Mouse (Mus musculus): ENCODE measurements around the gene Ndufaf1.

The Ndufaf1 gene

GRCm38 (mm10) chr2:119662220-119663182 is at the start of gene Ndufaf1:
TSS of gene Ndufaf1 (minus strand) at chr2:119662827.
- peaks cover 21% of the 10 kb centered on the region for H3K4me1 ChIP-seq (replicated peaks; ENCODE audit: low read depth, low read length)
- H3K27me3 ChIP-seq (ENCODE audit: insufficient read depth, low read length), result no peaks in the 10 kb centered on the region
- TF ChIP-seq CTCF (conservative IDR thresholded peaks at IDR 0.05; ENCODE audit: low read length), result no peak
- TF ChIP-seq NANOG (IDR thresholded peaks at IDR 0.05; ENCODE audit: borderline replicate concordance, low read length), result no peak
- 0 out of 2 replicates have a peak, but pooled peaks have one; percentile 21 for TF ChIP-seq POU5F1 (IDR thresholded peaks at IDR 0.05; ENCODE audit: borderline replicate concordance, low read length)
- H3K4me3 ChIP-seq (replicated peaks; ENCODE audit: low read length), result peak within 1 kb of the TSS; percentile 91
- no peaks in the 10 kb centered on the region for H3K9me3 ChIP-seq (ENCODE audit: low read length)
- peaks cover 32% of the 10 kb centered on the region for H3K36me3 ChIP-seq (ENCODE audit: insufficient read depth, low read length)

GRCm38 (mm10) chr2:119710011-119710410 is 47.4 kb upstream of the Ndufaf1 start:
- no peaks in the 10 kb centered on the region for H3K9me3 ChIP-seq (ENCODE audit: low read length)
- H3K4me3 ChIP-seq (replicated peaks; ENCODE audit: low read length), result no peak overlapping the region
- no peaks in the 10 kb centered on the region for H3K27me3 ChIP-seq (ENCODE audit: insufficient read depth, low read length)
- peaks cover 56% of the 10 kb centered on the region for H3K36me3 ChIP-seq (ENCODE audit: insufficient read depth, low read length)
- peaks cover 44% of the 10 kb centered on the region for H3K4me1 ChIP-seq (replicated peaks; ENCODE audit: low read depth, low read length)
- TF ChIP-seq NANOG (IDR thresholded peaks at IDR 0.05; ENCODE audit: borderline replicate concordance, low read length) (no peak), CTCF (conservative IDR thresholded peaks at IDR 0.05; ENCODE audit: low read length) (no peak), POU5F1 (IDR thresholded peaks at IDR 0.05; ENCODE audit: borderline replicate concordance, low read length) (no peak)

- Histone ChIP-seq H3K36me3 (ENCODE audit: insufficient read depth, low read length) (peaks cover 53% of the 10 kb centered on the region), H3K4me3 (replicated peaks; ENCODE audit: low read length) (no peak overlapping the region), H3K9me3 (ENCODE audit: low read length) (no peaks in the 10 kb centered on the region), H3K27me3 (ENCODE audit: insufficient read depth, low read length) (no peaks in the 10 kb centered on the region), H3K4me1 (replicated peaks; ENCODE audit: low read depth, low read length) (peaks cover 53% of the 10 kb centered on the region)
- peak; percentile 84; the same call in 1 of the 2 replicates for TF ChIP-seq NANOG (IDR thresholded peaks at IDR 0.05; ENCODE audit: borderline replicate concordance, low read length)
- no peak for TF ChIP-seq POU5F1 (IDR thresholded peaks at IDR 0.05; ENCODE audit: borderline replicate concordance, low read length)
- no peak for TF ChIP-seq CTCF (conservative IDR thresholded peaks at IDR 0.05; ENCODE audit: low read length)
Observed at GRCm38 (mm10) chr2:119707676-119708075, 45.0 kb upstream of the Ndufaf1 start.

GRCm38 (mm10) chr2:119703171-119703570 is 40.5 kb upstream of the Ndufaf1 start:
- Histone ChIP-seq H3K4me1 (replicated peaks; ENCODE audit: low read depth, low read length) (peaks cover 36% of the 10 kb centered on the region), H3K4me3 (replicated peaks; ENCODE audit: low read length) (no peak overlapping the region), H3K27me3 (ENCODE audit: insufficient read depth, low read length) (no peaks in the 10 kb centered on the region), H3K9me3 (ENCODE audit: low read length) (no peaks in the 10 kb centered on the region), H3K36me3 (ENCODE audit: insufficient read depth, low read length) (peaks cover 55% of the 10 kb centered on the region)
- no peak for TF ChIP-seq POU5F1 (IDR thresholded peaks at IDR 0.05; ENCODE audit: borderline replicate concordance, low read length)
- no peak for TF ChIP-seq CTCF (conservative IDR thresholded peaks at IDR 0.05; ENCODE audit: low read length)
- TF ChIP-seq NANOG (IDR thresholded peaks at IDR 0.05; ENCODE audit: borderline replicate concordance, low read length), result no peak

- Histone ChIP-seq H3K4me1 (replicated peaks; ENCODE audit: low read depth, low read length) (peaks cover 14% of the 10 kb centered on the region), H3K4me3 (replicated peaks; ENCODE audit: low read length) (no peak overlapping the region), H3K9me3 (ENCODE audit: low read length) (no peaks in the 10 kb centered on the region), H3K27me3 (ENCODE audit: insufficient read depth, low read length) (no peaks in the 10 kb centered on the region), H3K36me3 (ENCODE audit: insufficient read depth, low read length) (peaks cover 63% of the 10 kb centered on the region)
- no peak for TF ChIP-seq NANOG (IDR thresholded peaks at IDR 0.05; ENCODE audit: borderline replicate concordance, low read length)
- no peak for TF ChIP-seq POU5F1 (IDR thresholded peaks at IDR 0.05; ENCODE audit: borderline replicate concordance, low read length)
- TF ChIP-seq CTCF (conservative IDR thresholded peaks at IDR 0.05; ENCODE audit: low read length), result no peak
Observed at GRCm38 (mm10) chr2:119699962-119700361, 37.3 kb upstream of the Ndufaf1 start.

GRCm38 (mm10) chr2:119698472-119698871 is 35.8 kb upstream of the Ndufaf1 start:
- TF ChIP-seq POU5F1 (IDR thresholded peaks at IDR 0.05; ENCODE audit: borderline replicate concordance, low read length) (no peak), CTCF (conservative IDR thresholded peaks at IDR 0.05; ENCODE audit: low read length) (no peak), NANOG (IDR thresholded peaks at IDR 0.05; ENCODE audit: borderline replicate concordance, low read length) (no peak)
- Histone ChIP-seq H3K36me3 (ENCODE audit: insufficient read depth, low read length) (peaks cover 64% of the 10 kb centered on the region), H3K4me3 (replicated peaks; ENCODE audit: low read length) (no peak overlapping the region), H3K9me3 (ENCODE audit: low read length) (no peaks in the 10 kb centered on the region), H3K27me3 (ENCODE audit: insufficient read depth, low read length) (no peaks in the 10 kb centered on the region), H3K4me1 (replicated peaks; ENCODE audit: low read depth, low read length) (peaks cover 9% of the 10 kb centered on the region; the same call in 1 of the 2 replicates)

GRCm38 (mm10) chr2:119696111-119696510 is 33.5 kb upstream of the Ndufaf1 start:
- no peaks in the 10 kb centered on the region for H3K27me3 ChIP-seq (ENCODE audit: insufficient read depth, low read length)
- H3K9me3 ChIP-seq (ENCODE audit: low read length), result no peaks in the 10 kb centered on the region
- H3K36me3 ChIP-seq (ENCODE audit: insufficient read depth, low read length), result peaks cover 62% of the 10 kb centered on the region
- peaks cover 13% of the 10 kb centered on the region for H3K4me1 ChIP-seq (replicated peaks; ENCODE audit: low read depth, low read length)
- H3K4me3 ChIP-seq (replicated peaks; ENCODE audit: low read length), result no peak overlapping the region
- TF ChIP-seq CTCF (conservative IDR thresholded peaks at IDR 0.05; ENCODE audit: low read length) (no peak), NANOG (IDR thresholded peaks at IDR 0.05; ENCODE audit: borderline replicate concordance, low read length) (no peak), POU5F1 (IDR thresholded peaks at IDR 0.05; ENCODE audit: borderline replicate concordance, low read length) (no peak)

- TF ChIP-seq CTCF (conservative IDR thresholded peaks at IDR 0.05; ENCODE audit: low read length) (no peak), NANOG (IDR thresholded peaks at IDR 0.05; ENCODE audit: borderline replicate concordance, low read length) (no peak), POU5F1 (IDR thresholded peaks at IDR 0.05; ENCODE audit: borderline replicate concordance, low read length) (no peak)
- H3K4me3 ChIP-seq (replicated peaks; ENCODE audit: low read length), result no peak overlapping the region
Observed at GRCm38 (mm10) chr2:119694826-119695225, 32.2 kb upstream of the Ndufaf1 start.

More at GRCm38 (mm10) chr2:119694826-119695225, 32.2 kb upstream of the Ndufaf1 start:
- Histone ChIP-seq H3K9me3 (ENCODE audit: low read length) (no peaks in the 10 kb centered on the region), H3K4me1 (replicated peaks; ENCODE audit: low read depth, low read length) (peaks cover 13% of the 10 kb centered on the region), H3K27me3 (ENCODE audit: insufficient read depth, low read length) (no peaks in the 10 kb centered on the region), H3K36me3 (ENCODE audit: insufficient read depth, low read length) (peaks cover 56% of the 10 kb centered on the region)
